Mouse (Mus musculus): ENCODE measurements at regions not wholly inside any gene's neighbourhood (a gene's known extent, or its start where the extent isn't known, plus 50 kb on each side); places are given as distances from the start of the nearest gene placed in this dataset.
"Not testable (repeated sequence)": the region's sequence is repeated elsewhere in the genome, so short reads cannot be mapped to it uniquely, and the experiment has no call there.

DNA sequence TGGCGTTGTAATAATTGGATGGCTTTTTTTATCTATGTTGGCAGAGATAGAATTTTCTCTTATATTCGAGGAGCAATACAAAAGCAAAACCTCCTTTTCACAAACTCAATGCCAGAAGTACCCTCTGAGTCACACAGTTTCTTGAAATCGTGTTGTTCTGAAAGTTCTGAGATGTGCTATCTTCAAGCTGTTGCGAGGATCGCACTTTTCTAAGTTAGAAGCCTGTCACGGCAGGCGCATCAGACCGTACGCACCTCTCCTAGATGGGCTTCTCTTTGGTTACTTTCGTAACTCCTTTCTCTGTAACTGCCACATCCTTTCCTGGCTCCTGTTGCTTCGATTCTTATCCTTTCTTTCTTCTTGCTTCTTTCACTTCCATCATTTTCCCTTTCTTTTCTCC lies 271.2 kb upstream of the Arrdc3 start:
- intact Hi-C loops (cut with DNase I): loop anchor here (5.0 kb wide), 1 partner anchor 95 kb away; no protein-coding TSS in a partner anchor

DNA sequence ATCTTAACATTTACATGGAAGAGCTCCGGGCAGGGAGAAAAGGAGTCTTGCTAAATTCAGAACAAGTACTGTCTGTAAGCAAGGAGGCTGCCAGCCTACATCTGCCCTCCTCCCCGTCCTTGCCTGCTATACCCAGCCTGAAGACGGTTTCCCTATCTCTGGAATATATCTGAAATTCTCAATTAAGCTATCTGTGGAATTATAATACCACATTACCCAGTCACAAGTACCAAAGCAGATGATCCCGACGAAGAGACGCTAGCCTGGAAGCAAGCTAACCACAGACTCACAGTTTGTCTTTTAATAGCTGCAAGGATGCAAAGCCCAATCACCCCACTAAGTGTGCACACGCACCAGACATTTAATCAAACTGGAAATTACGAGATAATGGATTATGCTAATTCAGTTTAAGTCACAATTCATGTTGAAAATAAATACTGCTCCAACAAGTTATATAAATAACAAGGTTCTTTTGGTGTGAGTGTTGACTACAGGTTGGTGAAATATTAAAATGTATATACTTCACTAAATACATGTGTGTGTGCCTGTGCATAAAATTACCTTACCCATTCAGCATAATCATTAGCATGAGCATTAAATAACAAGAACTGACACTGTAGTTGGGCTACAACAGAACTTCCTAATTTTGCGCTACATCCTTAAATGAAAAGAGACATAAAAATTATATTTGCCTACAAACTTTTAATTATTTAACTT lies 269.9 kb upstream of the Arrdc3 start:
- DNase-seq: no peak
- intact Hi-C loops (cut with DNase I): loop anchor here (5.0 kb wide), 1 partner anchor 96 kb away; no protein-coding TSS in a partner anchor

More for the DNA sequence above, 271.2 kb upstream of the Arrdc3 start:
- DNase-seq: no peak

DNA sequence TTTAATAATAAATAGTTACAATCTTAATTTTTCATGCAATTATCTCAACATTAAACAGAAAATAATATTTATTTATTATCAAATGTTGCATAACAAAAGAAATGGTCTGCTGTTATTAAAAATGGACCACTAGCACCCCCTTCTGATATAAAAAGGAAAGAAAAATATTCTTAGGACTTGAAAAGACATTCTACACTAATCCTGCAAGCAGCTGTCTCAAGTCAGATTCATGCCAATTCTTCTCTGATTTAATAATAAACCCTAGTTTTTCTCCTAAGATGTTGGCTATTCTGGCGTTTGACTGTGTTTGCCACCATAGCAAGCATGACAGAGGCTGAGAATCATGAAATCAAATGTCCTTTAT lies 269.3 kb upstream of the Arrdc3 start:
- intact Hi-C loops (cut with DNase I): loop anchor here (5.0 kb wide), 1 partner anchor 97 kb away; no protein-coding TSS in a partner anchor
- DNase-seq: no peak

DNA sequence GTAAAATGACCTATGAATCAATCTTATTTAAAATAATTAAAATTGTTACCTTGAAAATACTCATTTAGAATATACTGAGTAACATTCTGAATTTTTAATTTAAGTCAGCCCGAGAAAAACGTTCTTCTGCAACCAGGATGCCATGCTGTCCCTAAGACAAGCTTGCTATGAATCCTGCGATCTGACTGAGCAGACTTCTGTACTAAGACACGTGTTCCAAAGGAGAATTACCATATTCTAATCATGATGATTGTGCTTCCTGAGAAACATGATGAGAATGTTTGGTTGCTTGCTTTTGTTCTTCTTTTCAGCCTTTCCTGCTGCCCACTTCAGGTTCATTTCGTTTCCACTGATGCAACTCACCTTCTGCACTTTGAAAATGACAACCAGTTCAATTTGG lies 268.2 kb upstream of the Arrdc3 start:
- DNase-seq: no peak
- intact Hi-C loops (cut with DNase I): loop anchor here (5.0 kb wide), 2 partner anchors 98 to 1163 kb away; no protein-coding TSS in a partner anchor

DNA sequence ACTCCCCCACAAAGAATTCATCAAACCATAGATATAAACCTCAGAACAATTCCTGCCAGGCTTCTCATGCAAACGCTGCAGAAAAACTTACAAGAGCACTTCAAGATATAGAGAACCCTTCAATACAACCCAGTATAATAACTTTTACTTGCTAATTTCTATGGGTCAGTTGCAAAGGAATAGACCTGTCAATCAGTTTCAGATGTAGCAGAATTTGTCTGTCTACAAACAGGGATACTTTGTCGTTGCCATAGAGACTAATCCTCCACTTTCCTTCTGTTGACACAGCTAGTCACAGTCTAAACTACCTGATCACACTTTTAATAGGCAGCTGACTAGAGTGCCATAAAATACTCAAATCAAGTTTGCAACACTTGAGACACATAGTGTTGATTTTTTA lies 260.2 kb upstream of the Arrdc3 start:
- DNase-seq: no peak
- intact Hi-C loops (cut with DNase I): no loop called here

DNA sequence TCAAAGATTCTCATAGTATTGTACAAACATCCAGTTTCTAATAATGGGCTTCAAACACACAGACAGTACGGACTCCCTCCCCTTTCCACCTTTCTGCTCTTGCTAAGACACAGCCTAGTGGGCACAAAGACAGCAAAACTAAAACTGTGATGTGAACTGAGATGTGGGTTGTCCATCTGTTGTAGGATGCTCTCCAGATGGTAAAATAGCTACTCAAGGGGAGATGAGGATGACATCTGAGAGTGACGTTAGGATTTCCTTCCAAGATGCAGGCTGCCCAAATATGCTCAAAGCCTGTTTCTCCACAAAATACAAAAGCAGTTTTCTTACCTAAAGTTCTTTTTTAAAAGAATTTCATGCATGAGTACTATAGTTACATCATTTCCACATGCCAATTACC lies 241.8 kb upstream of the Arrdc3 start:
- intact Hi-C loops (cut with DNase I): no loop called here
- no peak for DNase-seq

DNA sequence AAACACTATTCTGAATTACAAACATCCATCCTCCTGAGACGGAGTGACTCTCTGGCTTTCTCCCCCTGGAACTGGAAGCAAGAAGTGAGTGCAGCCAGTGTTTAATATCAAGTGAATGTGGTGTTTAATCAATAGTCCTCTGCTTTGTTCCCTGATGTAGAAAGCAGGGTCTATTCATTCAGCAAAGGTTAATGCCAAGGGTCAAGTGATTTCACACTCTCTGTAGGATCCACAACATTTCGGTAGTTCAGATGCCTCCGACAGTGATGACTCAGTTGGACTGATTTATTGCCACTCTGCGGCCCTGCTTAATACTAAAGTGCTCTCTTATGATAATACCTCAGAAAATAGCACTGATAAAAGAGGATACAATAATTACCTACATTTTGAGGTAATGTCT lies 235.6 kb upstream of the Arrdc3 start:
- no peak for DNase-seq
- intact Hi-C loops (cut with DNase I): no loop called here

DNA sequence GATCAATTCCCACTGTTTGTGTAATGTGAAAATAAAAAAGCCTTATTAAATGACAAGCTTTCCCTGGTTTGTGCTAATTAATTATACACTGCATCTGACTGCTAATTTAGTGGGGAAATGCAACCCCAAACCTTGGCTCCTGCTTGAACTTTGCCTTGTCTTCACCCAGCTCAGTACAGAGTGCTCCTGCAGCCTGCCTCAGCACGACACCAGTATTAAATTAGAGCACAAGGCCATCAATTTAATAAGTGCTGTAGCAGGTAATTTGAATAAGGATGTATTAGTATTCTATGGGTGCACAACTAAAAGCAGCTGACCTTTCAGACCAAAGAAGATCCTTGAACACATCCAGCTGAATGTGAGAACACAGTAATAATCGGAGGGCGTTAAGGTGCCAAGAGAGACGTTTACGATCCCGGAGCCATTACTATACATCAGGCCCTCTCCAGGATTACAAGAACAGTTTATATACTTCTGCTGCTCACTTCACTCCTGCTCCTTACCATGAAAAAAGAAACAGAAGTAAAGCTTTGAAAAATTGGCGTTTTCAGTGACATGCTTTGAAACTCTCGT lies 230.1 kb upstream of the Arrdc3 start:
- DNase-seq: no peak
- intact Hi-C loops (cut with DNase I): no loop called here

DNA sequence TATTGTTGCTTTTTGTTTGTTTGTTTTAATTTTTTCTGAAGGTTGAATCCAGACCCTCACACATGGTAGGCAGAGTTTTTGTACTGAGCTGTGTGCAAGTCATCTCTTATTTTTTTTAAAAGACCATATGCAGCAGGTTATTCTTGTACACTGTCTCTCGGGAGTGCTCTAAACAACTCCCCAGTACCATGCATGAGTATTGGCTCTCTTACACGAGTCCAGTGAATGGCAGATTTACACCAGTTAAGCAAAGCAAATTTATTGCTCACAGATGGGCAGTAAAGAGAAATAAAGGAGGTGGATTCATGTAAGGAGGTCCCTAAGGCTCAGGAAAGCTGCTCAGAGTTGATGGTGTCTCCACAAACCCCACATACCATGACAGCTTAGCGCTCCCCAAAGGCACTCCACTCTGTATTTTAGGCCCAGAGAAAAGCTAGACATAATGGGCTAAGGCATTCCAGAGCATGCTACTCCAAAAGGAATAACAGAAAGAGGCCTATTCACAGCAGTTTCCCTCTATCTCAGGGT lies 216.9 kb upstream of the Arrdc3 start:
- no peak for DNase-seq
- intact Hi-C loops (cut with DNase I): no loop called here

DNA sequence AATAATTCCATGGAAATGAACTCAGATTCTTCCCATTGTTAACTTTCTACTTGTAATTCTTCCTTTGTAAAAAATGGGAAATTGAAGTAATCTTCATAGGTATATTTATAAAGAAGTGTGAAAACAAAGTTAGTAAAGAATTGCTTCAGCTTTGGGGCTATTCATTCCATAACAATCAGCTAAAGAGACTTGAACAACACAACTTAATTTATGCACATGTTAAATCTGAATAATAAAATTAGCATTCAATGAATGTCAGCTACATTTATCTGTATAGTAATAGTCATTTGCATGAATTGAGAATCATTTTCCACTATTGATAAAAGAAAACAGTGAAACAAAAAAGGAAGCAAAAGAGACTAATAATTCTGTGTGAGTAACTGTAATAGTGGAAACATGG lies 193.3 kb upstream of the Arrdc3 start:
- DNase-seq: no peak
- intact Hi-C loops (cut with DNase I): no loop called here

DNA sequence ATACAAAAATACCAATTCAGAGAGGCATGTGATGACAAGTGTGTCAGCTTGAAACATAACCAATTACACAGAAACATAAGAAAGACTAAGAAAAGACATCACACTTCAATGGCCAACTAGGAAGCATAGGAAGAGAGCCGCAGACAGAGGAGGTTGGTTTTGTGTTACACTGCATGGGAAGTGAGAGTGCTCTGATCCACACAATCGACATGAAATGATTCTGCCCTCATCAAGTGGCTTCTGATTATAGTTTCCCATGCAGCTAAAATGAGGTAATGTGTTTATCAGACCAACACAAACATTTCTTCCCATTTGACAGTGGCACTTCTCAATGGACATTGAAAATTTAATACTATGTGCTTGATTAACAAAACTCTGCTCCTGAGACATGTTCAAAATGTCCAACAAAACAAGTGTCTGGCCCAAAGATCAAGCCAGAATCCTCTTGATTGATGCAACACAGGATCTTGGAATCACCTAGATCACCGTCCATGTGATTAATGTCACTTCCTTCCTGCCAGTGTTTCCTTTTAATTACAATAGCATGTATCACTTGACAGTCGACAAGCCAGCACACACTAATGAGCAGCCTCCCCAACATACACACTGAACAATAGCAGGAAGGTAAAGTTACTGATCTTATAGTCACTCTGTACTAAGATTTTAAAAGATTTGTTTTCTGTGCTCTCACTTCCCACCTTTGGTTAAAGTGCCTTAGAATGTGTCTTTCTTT lies 192.4 kb upstream of the Arrdc3 start:
- DNase-seq: no peak
- intact Hi-C loops (cut with DNase I): no loop called here

DNA sequence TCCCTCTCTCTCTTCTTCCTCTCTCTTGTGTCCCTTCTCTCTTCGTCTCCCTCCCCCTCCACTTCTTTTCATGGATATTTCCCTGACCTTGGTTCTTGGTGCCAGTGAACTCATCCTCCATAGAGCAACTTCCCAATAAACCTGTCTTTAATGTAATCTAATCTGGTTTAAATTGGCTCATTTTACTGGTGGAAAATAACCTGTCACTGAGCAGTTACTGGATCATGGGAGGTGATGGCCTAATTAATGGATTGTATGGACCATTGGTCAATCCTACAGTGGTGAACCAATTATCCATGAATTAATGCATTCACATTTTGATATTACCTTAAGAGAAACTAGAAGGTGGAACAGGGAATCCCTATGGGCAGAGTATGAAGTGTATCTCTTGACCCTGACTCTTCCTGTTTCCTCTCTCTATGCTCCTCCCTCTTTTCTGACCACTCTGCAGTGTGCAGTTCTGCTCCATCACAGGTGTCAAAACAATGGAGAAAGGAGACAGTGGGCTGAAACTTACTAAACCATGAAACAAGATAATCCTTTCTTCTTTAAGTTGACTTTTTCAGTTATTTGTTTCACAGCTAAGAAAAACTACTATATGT lies 187.5 kb upstream of the Arrdc3 start:
- intact Hi-C loops (cut with DNase I): no loop called here
- no peak for DNase-seq

DNA sequence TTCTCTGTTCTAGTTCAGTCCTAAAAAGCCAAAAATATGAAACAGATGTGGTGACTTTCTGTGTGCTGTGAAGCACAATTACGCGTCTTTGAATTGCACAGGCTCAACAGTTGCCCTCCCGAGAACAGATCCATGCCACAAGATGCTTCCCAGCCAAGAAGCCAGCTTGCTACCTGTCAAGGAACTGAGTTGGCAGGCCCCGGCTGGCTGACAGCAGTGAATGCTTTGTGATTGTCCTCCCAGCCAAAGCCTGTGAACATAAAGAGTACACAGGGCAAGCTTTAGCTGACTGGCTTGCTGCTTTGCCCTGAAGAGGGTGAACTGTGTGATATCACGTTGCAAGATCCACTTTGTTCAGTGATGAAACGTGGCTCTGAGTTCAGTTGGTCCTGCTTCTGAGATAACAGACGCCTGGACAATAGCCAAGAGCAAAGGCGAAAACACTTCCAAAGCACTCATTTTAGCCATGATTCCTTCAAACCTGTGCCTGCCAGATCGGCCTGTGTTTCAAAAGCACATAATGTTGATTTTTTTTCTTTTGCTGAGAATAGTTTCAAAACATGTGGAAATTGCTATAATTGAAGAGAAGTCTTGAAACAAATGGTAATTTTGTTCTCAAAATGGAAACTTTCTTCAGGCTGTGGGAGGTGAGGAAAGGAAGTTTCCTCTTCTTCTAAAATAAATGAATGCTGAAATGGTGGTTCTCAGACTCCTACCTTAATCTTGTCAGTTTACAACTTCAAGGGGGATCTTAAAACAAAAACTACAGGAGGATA lies 173.5 kb upstream of the Arrdc3 start:
- no peak for DNase-seq
- intact Hi-C loops (cut with DNase I): no loop called here

DNA sequence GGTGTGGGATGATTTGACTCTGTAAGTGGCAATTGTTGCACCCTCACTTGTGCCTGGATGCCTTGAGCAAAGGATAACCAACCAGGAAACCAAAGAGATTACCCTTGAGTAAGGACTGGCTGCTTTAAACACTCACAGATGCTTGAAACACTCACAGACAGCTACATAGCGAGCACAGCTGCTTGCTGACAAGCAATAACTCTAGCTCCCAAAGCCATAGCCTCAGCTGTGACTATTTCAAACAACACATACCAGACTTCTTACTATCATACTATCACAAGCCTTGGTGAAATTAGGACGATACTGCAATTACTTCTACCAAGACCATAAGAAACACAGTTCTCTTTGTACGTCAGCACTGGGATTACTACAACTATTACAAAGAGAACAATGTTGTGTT lies 163.9 kb upstream of the Arrdc3 start:
- DNase-seq: no peak
- intact Hi-C loops (cut with DNase I): no loop called here

DNA sequence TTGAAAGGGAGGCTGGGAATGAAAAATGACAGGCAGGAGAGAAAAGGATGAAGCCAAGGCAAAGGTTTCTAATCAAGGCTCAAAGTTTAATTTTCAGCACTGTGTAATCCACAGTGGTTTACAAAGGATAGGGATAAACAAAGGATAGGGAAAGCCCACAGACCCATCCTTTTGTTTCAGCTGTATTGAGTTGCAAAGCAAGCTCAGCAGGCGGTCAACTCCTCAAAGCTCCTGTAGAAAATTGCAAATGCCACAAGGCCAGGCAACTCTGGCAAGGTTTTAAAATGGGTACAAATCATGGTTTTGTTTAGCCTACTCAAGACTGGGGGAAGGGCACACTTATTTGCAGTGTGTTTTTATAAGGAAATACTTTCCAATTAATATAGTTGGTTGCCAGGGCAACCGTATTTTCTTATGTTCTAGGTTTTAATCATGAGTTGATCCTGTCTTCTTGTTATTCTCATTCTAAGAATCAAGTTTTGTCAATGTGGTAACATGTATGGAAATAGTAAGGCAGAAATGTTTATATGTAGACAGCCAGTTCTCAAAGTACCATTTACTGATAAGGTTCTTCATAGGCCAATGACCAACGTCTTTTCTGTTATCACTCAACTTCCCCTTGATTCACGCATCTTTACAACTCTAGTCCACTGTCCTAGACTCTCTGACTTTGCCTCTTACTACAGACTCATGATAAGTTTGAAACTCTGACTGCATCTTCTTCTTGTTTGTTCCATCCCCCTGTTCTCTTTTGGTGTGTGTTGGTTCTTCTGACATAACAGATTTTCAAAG lies 159.8 kb upstream of the Arrdc3 start:
- intact Hi-C loops (cut with DNase I): no loop called here

DNA sequence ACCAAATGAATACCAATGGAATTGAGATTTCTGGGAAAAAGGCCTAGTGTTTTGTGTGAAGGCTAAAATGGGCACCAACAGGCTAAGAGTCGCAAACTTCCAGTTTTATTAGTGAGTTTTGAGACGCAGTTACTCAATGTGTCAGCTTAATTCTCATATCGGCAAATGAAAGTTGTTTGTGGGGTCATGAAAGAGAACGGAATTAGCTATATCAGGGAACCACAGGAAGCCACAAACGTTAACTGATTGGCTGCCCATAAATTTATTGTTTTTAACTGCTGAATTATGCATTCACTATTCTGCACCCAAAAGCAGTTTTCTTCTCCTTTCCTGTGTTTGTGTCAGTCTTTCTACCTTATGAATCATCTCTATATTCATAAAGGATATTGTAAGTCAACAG lies 154.0 kb upstream of the Arrdc3 start:
- intact Hi-C loops (cut with DNase I): no loop called here
- no peak for DNase-seq

More for the DNA sequence above, 159.8 kb upstream of the Arrdc3 start:
- no peak for DNase-seq

DNA sequence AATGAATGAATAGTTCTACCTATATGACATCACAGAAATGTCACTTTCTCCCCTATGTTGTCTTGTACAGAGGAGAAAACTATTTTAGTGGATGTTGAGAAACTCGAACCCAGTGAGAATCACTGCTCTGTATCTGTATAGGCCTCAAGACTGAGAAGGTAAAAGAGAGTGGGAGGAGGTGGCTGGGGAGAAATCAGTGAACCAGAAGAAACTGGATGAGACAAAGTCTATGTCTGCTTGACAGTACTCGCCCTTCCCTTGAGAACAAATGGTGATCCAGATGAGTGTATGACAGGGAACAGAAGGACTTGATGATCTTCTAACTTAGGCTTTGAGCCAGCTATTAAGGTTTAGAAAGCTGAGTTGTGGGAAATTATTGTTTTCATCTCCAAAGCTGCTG lies 137.2 kb upstream of the Arrdc3 start:
- DNase-seq: no peak

DNA sequence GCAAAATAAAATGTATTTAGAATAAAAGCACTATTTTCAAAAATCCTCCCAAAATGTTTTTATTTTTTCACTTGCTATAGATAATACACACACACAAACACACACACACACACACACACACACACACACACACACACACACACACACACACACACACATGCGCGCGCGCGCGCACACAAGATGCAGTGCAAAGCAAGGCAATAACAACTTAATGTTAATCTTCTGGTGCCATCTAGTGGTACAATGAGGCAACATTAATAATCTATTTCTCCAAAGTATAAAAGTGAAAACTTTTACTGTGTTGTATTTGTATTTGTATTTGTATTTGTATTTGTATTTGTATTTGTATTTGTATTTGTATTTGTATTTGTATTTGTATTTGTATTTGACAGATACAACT lies 136.2 kb upstream of the Arrdc3 start:
- not testable (repeated sequence) for DNase-seq

More for the DNA sequence above, 137.2 kb upstream of the Arrdc3 start:
- intact Hi-C loops (cut with DNase I): loop anchor here (5.0 kb wide), 1 partner anchor 1299 kb away; no protein-coding TSS in a partner anchor

More for the DNA sequence above, 136.2 kb upstream of the Arrdc3 start:
- intact Hi-C loops (cut with DNase I): loop anchor here (5.0 kb wide), 1 partner anchor 1300 kb away; no protein-coding TSS in a partner anchor

All from heart, postnatal 36 days (tissue).